Mouse (Mus musculus) bone marrow, adult 2 months (tissue): ENCODE measurements around the gene Noc4l. TPM values are rescaled to one million over a fixed set of nuclear protein-coding genes. Genes with fewer than 3 reads are reported as not detected.

Experiments used
- H3K27ac ChIP-seq: fragments of 200-500 bp; 2 replicates; pipeline ENCODE4 v1.5.1; 2012; ENCODE audit warnings: low read depth, mild to moderate bottlenecking, control low read depth, inconsistent platforms, low read length; ENCODE audit not compliant: control insufficient read depth, poor library complexity, insufficient read depth
- H3K4me1 ChIP-seq: fragments of 200-500 bp; 2 replicates; pipeline ENCODE4 v1.6.1; 2011; ENCODE audit warnings: low read length; ENCODE audit not compliant: control insufficient read depth, insufficient read depth
- H3K4me3 ChIP-seq: fragments of 200-500 bp; replicated peaks from 2 replicates; pipeline ENCODE3; 2011; ENCODE audit warnings: mild to moderate bottlenecking, low read depth, low read length, control low read depth; ENCODE audit not compliant: control insufficient read depth
- CTCF ChIP-seq: fragments of 200-500 bp; IDR thresholded peaks from 2 replicates; pipeline ENCODE4 v1.5.1; 2011; ENCODE audit warnings: low read length, control low read depth; ENCODE audit not compliant: control insufficient read depth, insufficient read depth
- POLR2A ChIP-seq: fragments of 200-500 bp; IDR thresholded peaks from 2 replicates; pipeline ENCODE4 v1.6.1; 2011; ENCODE audit warnings: low read depth, mild to moderate bottlenecking, control low read depth, low read length, borderline replicate concordance; ENCODE audit not compliant: control insufficient read depth
- WGBS: fragments of 180-500 bp; shearing (Covaris S2); methylation state at CpG from one replicate; pipeline ENCODE4 v1.1.7; 2018; 5-methylcytosine and 5-hydroxymethylcytosine counted together
- polyA plus RNA-seq: library from polyadenylated mRNA; stranded (reverse); fragments of >200 nt; gene quantifications from 2 replicates; pipeline ENCODE4 v1.2.4, GENCODE M21; 2011; ENCODE audit warnings: low replicate concordance; ENCODE audit not compliant: missing spikeins, insufficient read depth, insufficient read length

Gene Noc4l
- polyA plus RNA-seq, 1 experiment, result 42.6 TPM

DNA sequence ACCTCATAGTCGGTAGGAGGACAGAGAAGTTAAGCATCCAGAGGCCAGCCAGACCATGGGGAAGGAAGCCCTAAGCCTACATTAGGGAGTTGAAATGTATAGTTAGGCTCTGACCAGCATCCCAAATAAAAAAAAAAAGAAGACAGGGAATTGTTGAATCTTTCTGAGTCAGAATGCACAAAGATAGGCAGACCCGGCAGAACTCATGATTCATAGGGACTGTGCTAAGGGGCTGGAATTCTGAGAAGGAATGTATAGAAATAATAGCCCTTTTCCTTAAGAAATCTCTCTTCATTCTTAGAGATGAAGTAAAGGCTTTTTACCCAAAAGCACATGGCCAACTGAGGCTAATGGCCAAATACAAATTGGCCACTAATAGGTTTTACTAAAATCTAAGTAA, 48.9 kb downstream of the Noc4l start:
- TF ChIP-seq CTCF (no peak), POLR2A (no peak)
- WGBS, result 75% methylated on average over 2 of the region's 2 CpGs
- Histone ChIP-seq H3K27ac (no peak overlapping the region), H3K4me1 (peaks cover 1% of the 10 kb centered on the region; the same call in 1 of the 2 replicates), H3K4me3 (no peak overlapping the region)

- Histone ChIP-seq H3K4me3 (peak overlapping the region; percentile 50), H3K4me1 (peaks cover 1% of the 10 kb centered on the region; the same call in 1 of the 2 replicates), H3K27ac (no peak overlapping the region; the same call in 1 of the 2 replicates)
- TF ChIP-seq CTCF, result no peak
- TF ChIP-seq POLR2A, result no peak
- 28% methylated on average over 7 of the region's 7 CpGs for WGBS
Measured at GRCm38 (mm10) chr5:110603016-110603685, 50.1 kb downstream of the Noc4l start.

Other genes with a start within 250 kb of the Noc4l start
- gene Fbrsl1, start 204.9 kb downstream of the Noc4l start, polyA plus RNA-seq, result 9.8 and 25.6 TPM in 2 replicates
- gene Galnt9, start 109.1 kb downstream of the Noc4l start, polyA plus RNA-seq, result not detected in 2 replicates
- 16.6 and 24.2 TPM in 2 replicates for gene Ddx51, start within 50 bp of the Noc4l start, polyA plus RNA-seq
- gene Ep400, start 117.3 kb upstream of the Noc4l start, polyA plus RNA-seq, result 26.9 and 45.0 TPM in 2 replicates
- gene Pus1, start 127.2 kb upstream of the Noc4l start, polyA plus RNA-seq, result 19.4 and 22.0 TPM in 2 replicates
- 25.6 and 64.6 TPM in 2 replicates for gene Ulk1, start 156.7 kb upstream of the Noc4l start, polyA plus RNA-seq
- 24.7 and 45.3 TPM in 2 replicates for gene Hscb, start 186.4 kb upstream of the Noc4l start, polyA plus RNA-seq
- gene Chek2, start 186.6 kb upstream of the Noc4l start, polyA plus RNA-seq, result 22.2 and 23.2 TPM in 2 replicates
- gene Ttc28, start 226.4 kb upstream of the Noc4l start, polyA plus RNA-seq, result 3.6 and 7.4 TPM in 2 replicates